Mouse (Mus musculus): ENCODE measurements around the gene Zpr1.

DNA sequence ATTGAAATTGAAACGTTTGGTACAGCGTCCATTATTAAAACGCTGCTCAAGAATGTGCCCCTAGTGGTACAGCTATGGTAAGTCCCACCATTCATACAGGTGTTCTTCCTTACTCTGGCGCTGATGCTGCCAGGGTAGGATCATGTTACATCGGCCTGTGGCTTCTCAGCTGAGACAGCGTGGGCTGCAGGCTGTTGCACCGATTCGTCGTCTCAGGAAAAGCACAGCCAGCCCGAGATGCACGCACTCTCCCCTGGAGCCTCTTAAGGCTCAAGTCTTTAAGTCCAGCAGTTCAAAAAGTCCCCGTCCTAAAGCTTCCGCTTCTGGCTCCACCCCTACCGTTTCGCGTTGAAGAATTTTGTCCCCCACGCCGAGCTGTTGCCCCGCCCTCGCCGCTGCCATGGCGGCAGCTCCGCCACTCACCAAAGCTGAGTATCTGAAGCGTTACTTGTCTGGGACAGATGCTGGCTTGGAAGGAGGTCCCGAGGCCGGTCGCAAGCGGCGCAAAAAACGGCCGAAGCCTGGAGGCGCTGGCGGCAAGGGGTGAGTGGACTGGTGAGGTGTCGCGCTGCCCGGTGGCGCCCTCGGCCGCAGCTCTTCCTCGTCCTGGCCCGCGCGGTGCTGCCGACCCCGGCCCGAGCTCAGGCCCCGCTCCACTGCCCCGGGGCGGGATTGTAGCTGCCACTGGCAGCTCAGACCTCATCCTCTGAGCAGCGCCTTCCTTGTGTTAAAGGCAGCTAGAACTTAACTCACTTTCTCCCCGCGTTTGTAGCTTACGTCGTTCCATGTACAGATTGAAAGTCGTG lies 10.0 kb downstream of the Zpr1 start, which contains the start of gene Bud13:
- TF ChIP-seq CTCF (IDR thresholded peaks at IDR 0.05; ENCODE audit: control insufficient read depth, insufficient read depth, low read length) (peak; percentile 29), POLR2A (IDR thresholded peaks at IDR 0.05; ENCODE audit: borderline replicate concordance, control insufficient read depth, low read depth, low read length) (peak; percentile 85; the same call in 1 of the 2 replicates)
